Mouse (Mus musculus) bone marrow macrophage, adult 2 months (primary cell): ENCODE data around the gene Gc.

Source experiments
- CTCF ChIP-seq: IDR thresholded peaks from 2 replicates; pipeline ENCODE4 v1.5.1; 2012; ENCODE audit warnings: low read depth, mild to moderate bottlenecking, low read length, moderate library complexity
- POLR2A ChIP-seq: IDR thresholded peaks from 2 replicates; pipeline ENCODE4 v1.6.1; 2012; ENCODE audit warnings: mild to moderate bottlenecking, low read depth, low read length, borderline replicate concordance

DNA sequence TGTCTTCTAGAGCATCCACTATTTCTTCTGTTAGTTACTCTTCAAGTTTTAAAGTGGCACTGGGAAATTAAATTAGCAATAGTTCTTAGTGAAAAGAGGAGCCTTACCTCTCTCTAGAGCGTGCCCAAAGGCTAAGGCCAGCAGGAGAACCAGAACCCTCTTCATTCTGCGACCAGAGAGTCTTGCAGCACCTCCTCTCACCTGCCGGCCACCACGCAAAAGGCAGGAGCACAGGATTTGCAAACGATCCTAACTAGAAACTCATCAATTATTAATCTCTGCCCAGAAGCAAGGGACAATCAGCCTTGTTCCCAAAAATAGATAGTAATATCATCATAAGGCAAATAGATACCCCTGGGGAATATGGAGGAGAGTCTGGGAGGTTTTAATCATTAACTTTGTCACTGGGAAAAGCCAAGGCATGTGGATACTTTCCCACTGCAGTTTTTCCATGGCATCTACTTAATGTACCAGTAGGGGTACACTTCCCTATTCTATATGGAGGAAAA, at the start of gene Gc:
- TF ChIP-seq CTCF, result no peak
- no peak for TF ChIP-seq POLR2A
